Mouse (Mus musculus) intestine, postnatal 0 days (tissue): ENCODE results near the gene Lmnb2. TPM values are rescaled to one million over a fixed set of nuclear protein-coding genes. Genes with fewer than 3 reads are reported as not detected.

Experiments used
- ATAC-seq: fragments of 200-750 bp; cut with Nextera tagmentation; 2 replicates; pipeline ENCODE4 v1.8.0; 2017; ENCODE audit warnings: mild to moderate bottlenecking, moderate TSS enrichment, moderate library complexity
- H3K27ac ChIP-seq: fragments of 300-500 bp; sonication (generic); 2 replicates; pipeline ENCODE4 v1.5.1; 2014; ENCODE audit warnings: mild to moderate bottlenecking, low read depth, low read length, moderate library complexity
- H3K27me3 ChIP-seq: fragments of 300-500 bp; sonication (generic); replicated peaks from 2 replicates; pipeline ENCODE4 v1.6.1; 2014; ENCODE audit warnings: low read length, mixed read lengths; ENCODE audit not compliant: control insufficient read depth, insufficient read depth
- H3K36me3 ChIP-seq: fragments of 300-500 bp; sonication (generic); 2 replicates; pipeline ENCODE4 v1.6.1; 2014; ENCODE audit warnings: mild to moderate bottlenecking, moderate library complexity; ENCODE audit not compliant: control insufficient read depth, insufficient read depth
- H3K4me1 ChIP-seq: fragments of 300-500 bp; sonication (generic); replicated peaks from 2 replicates; pipeline ENCODE4 v1.6.1; 2014; ENCODE audit warnings: antibody characterized with exemption, low read length, mixed read lengths; ENCODE audit not compliant: control insufficient read depth, insufficient read depth
- H3K4me2 ChIP-seq: fragments of 300-500 bp; sonication (generic); replicated peaks from 2 replicates; pipeline ENCODE4 v1.6.1; 2014; ENCODE audit warnings: low read depth, mild to moderate bottlenecking, moderate library complexity
- H3K4me3 ChIP-seq: fragments of 300-500 bp; sonication (generic); 2 replicates; pipeline ENCODE4 v1.5.1; 2014; ENCODE audit warnings: low read depth, low read length
- H3K9ac ChIP-seq: fragments of 300-500 bp; sonication (generic); 2 replicates; pipeline ENCODE4 v1.6.1; 2014; ENCODE audit warnings: mild to moderate bottlenecking, low read depth, low read length
- H3K9me3 ChIP-seq: fragments of 300-500 bp; sonication (generic); 2 replicates; pipeline ENCODE4 v1.6.1; 2016; ENCODE audit warnings: mixed run types; ENCODE audit not compliant: control insufficient read depth
- CTCF ChIP-seq: sonication (generic); IDR thresholded peaks from 2 replicates; pipeline ENCODE4 v1.5.1; 2016; ENCODE audit warnings: low read depth, mild to moderate bottlenecking, control low read depth, antibody characterized with exemption, moderate library complexity
- WGBS: fragments of 180-500 bp; shearing (Covaris S2); extraction: QIAGEN DNeasy Blood & Tissue Kit; methylation state at CpG from one replicate; pipeline ENCODE4 v1.1.7; 2014; 5-methylcytosine and 5-hydroxymethylcytosine counted together
- polyA plus RNA-seq: library from polyadenylated mRNA; unstranded; fragments of >200 nt; fragmentation: Nextera tagmentation; extraction: Ambion mirVana; gene quantifications from 2 replicates; pipeline ENCODE4 v1.2.1, GENCODE M21; 2015

The Lmnb2 gene
- polyA plus RNA-seq, 1 experiment from 2014 or later: 12.9 TPM

DNA sequence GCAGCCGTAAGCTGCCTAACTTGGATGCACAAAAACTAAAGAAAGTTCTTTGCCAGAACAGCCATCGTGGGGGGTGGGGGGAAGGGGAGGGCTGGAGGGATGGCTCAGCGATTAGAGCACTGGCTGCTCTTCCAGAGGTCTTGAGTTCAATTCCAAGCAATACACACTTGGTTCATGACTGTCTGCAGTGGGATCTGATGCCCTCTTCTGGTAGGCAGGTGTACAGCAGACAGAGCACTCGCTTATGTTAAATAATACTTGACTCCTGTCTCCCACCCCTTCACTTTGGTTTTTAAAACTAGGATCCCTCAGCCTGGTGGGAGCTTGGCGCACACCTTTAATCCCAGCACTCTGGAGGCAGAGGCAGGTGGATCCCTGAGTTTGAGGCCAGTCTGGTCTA lies 42.0 kb downstream of the Lmnb2 start:
- ATAC-seq: no peak
- Histone ChIP-seq H3K27ac (no peak overlapping the region), H3K4me1 (no peaks in the 10 kb centered on the region), H3K9me3 (no peaks in the 10 kb centered on the region), H3K4me3 (no peak overlapping the region), H3K4me2 (no peak overlapping the region), H3K27me3 (no peaks in the 10 kb centered on the region), H3K9ac (no peak overlapping the region), H3K36me3 (no peaks in the 10 kb centered on the region)
- TF ChIP-seq CTCF: peak; percentile 88
- WGBS: 30% methylated on average over 5 of the region's 5 CpGs

DNA sequence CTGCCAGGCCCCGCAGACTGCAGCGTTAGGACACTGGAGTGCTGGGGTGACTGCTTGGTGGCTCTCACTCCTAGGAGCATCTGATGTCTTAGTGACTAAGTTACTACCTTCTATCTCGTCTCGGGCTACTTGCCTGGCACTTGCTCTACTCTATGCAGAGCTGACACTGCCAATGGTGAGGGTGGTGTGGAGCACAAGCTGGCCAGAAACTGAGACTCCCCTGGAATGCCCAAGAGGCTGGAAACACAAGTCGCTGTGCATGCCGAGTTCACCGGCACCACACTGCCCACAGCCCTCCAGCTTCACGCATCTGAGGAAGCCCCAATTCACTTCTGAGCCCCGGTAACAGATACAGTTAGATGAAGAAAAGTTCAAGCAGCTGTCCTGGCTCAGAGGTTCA lies 44.0 kb downstream of the Lmnb2 start:
- TF ChIP-seq CTCF: no peak
- no peak overlapping the region for H3K27ac ChIP-seq
- H3K4me1 ChIP-seq: no peaks in the 10 kb centered on the region
- no peak overlapping the region for H3K4me2 ChIP-seq
- no peaks in the 10 kb centered on the region for H3K27me3 ChIP-seq
- no peaks in the 10 kb centered on the region for H3K36me3 ChIP-seq
- 84% methylated on average over 9 of the region's 9 CpGs for WGBS
- no peak overlapping the region for H3K4me3 ChIP-seq
- no peak for ATAC-seq
- no peaks in the 10 kb centered on the region for H3K9me3 ChIP-seq
- no peak overlapping the region for H3K9ac ChIP-seq

DNA sequence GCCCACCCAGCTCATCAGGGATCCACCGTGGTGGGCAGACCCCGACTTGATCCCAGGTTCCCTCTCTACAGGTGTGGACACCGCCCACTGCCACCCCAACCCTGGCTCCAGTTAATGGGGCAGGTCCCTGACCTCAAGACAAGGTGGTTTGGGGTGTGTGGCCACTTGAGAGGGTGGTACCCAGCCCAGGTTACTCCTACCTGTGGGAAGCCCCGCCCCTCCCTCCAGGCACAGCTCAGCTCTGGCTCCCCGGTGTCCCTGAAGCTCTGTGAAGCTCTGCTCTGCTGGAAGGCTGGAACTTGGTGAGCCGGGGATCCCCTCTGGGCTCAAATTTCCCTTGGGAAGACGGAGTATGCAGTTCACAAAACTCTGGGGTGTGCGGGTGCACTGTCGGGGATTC lies 46.5 kb downstream of the Lmnb2 start, which contains the start of gene Tmprss9:
Tmprss9 (plus strand) TSS at position 268 of the 400 bp plus-strand sequence.
- WGBS: 23% methylated on average over 9 of the region's 9 CpGs
- ATAC-seq: no peak
- no peaks in the 10 kb centered on the region for H3K9me3 ChIP-seq

DNA sequence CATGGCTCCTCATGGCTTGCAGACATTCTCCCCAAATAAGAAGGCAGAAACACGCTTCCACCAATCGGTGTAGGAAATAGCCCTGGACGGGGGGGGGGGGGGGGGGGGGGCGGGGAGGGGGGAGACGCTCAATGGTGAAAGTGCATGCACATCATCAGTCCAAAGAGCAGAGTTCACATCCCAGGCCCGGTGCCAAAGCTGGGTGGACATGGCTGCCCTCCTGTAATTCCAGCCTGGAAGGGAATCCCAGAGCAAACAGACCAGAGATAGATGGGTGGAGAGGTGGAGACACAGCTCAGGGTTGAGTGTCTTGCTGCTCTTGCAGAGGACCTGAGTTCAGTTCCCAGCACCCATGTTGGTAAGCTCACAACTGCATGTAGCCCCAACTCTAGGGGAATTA lies 47.1 kb downstream of the Lmnb2 start:
- WGBS: 53% methylated on average over 3 of the region's 6 CpGs
- H3K27ac ChIP-seq: no peak overlapping the region
- no peak overlapping the region for H3K4me2 ChIP-seq
- H3K4me1 ChIP-seq: no peaks in the 10 kb centered on the region
- TF ChIP-seq CTCF: no peak
- no peaks in the 10 kb centered on the region for H3K9me3 ChIP-seq
- peaks cover 13% of the 10 kb centered on the region for H3K36me3 ChIP-seq
- no peak overlapping the region for H3K4me3 ChIP-seq
- ATAC-seq: no peak
- no peak overlapping the region for H3K9ac ChIP-seq
- no peaks in the 10 kb centered on the region for H3K27me3 ChIP-seq

More for the DNA sequence above, 46.5 kb downstream of the Lmnb2 start, which contains the start of gene Tmprss9:
- no peaks in the 10 kb centered on the region for H3K27me3 ChIP-seq
- H3K4me2 ChIP-seq: no peak within 1 kb of the TSS
- H3K9ac ChIP-seq: no peak within 1 kb of the TSS
- H3K4me1 ChIP-seq: no peaks in the 10 kb centered on the region
- TF ChIP-seq CTCF: no peak
- H3K27ac ChIP-seq: no peak within 1 kb of the TSS
- peaks cover 7% of the 10 kb centered on the region for H3K36me3 ChIP-seq
- H3K4me3 ChIP-seq: no peak within 1 kb of the TSS

DNA sequence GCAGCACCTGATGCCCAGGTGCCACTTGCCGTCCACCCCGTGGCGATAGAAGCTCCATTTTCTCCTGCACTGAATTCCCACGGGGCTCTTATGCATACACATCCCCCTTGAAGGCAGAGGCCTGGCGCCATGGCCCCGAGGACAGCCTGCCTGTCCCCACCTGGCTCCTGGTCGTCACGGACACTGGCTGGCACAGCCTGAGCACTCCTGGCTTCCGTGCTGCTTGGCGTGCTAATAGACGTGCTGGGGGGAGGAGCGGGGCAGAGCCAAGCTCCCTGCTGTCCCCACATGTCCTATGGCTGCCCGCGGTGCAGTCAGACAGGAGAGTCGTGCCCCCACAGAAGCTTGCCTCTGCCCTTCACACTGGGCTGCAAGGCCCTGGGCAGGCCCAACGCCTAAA lies 53.6 kb downstream of the Lmnb2 start:
- no peak for TF ChIP-seq CTCF
- WGBS: 89% methylated on average over 16 of the region's 16 CpGs

DNA sequence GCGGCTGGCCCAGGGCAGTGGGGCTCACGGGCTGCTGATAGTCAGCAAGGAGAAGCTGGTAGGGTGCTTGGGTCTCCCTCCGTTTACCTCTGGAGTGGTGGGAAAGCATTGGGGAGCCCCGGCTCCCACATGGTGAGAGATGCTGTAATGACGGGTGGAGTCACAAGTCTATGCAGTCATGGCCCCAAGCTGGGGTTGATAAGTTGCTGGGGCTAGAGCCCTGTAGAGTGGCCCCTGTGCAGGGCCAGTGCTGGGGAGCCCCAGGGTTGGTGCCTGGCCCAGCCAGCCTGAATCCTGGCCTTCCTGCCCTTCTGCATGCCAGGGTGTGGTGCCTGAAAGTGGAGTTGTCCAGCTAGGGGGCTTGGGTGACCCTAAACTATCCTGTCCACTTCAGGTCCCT lies 55.7 kb downstream of the Lmnb2 start:
- H3K27me3 ChIP-seq: no peaks in the 10 kb centered on the region
- H3K4me2 ChIP-seq: no peak overlapping the region
- peaks cover 49% of the 10 kb centered on the region for H3K36me3 ChIP-seq
- H3K9ac ChIP-seq: no peak overlapping the region
- WGBS: 93% methylated on average over 5 of the region's 5 CpGs
- ATAC-seq: no peak
- no peaks in the 10 kb centered on the region for H3K9me3 ChIP-seq
- H3K4me3 ChIP-seq: no peak overlapping the region
- no peak overlapping the region for H3K27ac ChIP-seq
- no peak for TF ChIP-seq CTCF
- H3K4me1 ChIP-seq: no peaks in the 10 kb centered on the region

More for the DNA sequence above, 53.6 kb downstream of the Lmnb2 start:
- ATAC-seq: no peak
- Histone ChIP-seq H3K4me3 (no peak overlapping the region), H3K27ac (no peak overlapping the region), H3K4me2 (no peak overlapping the region), H3K9me3 (no peaks in the 10 kb centered on the region), H3K36me3 (peaks cover 55% of the 10 kb centered on the region), H3K4me1 (no peaks in the 10 kb centered on the region), H3K9ac (no peak overlapping the region), H3K27me3 (no peaks in the 10 kb centered on the region)

DNA sequence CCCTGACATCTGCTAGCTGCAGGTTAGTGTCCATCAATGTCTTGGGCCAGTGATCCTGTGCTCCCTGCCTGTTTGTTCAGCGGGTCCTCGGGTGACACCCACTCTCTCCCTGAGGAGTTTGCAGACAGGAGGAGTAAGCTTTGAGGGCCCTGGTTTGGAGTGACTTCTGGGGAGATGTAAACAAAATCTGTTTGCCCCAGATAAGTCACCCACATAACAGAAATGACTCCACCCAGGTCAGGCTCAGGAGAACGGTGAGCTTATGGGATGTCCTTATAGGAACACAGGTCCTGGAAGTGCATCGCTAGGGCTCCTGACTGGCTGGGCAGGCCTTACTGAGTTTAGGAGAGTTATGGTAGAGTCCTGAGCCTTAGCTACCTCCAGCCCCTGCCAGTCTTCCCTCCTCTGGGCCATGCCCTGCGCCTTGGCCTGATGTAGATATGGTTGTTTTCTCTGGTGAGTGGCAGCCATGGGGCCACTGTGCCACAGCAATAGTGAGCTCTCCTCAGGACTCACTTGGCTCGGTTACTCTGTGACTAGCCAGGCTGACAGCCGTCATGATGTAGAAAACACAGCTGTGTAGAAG lies 59.6 kb downstream of the Lmnb2 start:
- no peak overlapping the region for H3K4me2 ChIP-seq
- peaks cover 20% of the 10 kb centered on the region for H3K36me3 ChIP-seq
- no peak for ATAC-seq
- H3K27ac ChIP-seq: no peak overlapping the region
- no peaks in the 10 kb centered on the region for H3K9me3 ChIP-seq
- no peak overlapping the region for H3K4me3 ChIP-seq
- no peaks in the 10 kb centered on the region for H3K27me3 ChIP-seq
- 66% methylated on average over 7 of the region's 7 CpGs for WGBS
- TF ChIP-seq CTCF: no peak
- peaks cover 12% of the 10 kb centered on the region; the same call in 1 of the 2 replicates for H3K4me1 ChIP-seq
- H3K9ac ChIP-seq: no peak overlapping the region
